Mouse (Mus musculus) intestine, postnatal 0 days (tissue): Measurements from ENCODE around the gene Rnf169. TPM values are rescaled to one million over a fixed set of nuclear protein-coding genes. Genes with fewer than 3 reads are reported as not detected.
A peak's percentile ranks its signal among the peaks of the same experiment; 100 is the strongest.

Experiments used
- ATAC-seq: fragments of 200-750 bp; cut with Nextera tagmentation; 2 replicates; pipeline ENCODE4 v1.8.0; 2017; ENCODE audit warnings: mild to moderate bottlenecking, moderate TSS enrichment, moderate library complexity
- H3K27ac ChIP-seq: fragments of 300-500 bp; sonication (generic); 2 replicates; pipeline ENCODE4 v1.5.1; 2014; ENCODE audit warnings: mild to moderate bottlenecking, low read depth, low read length, moderate library complexity
- H3K27me3 ChIP-seq: fragments of 300-500 bp; sonication (generic); replicated peaks from 2 replicates; pipeline ENCODE4 v1.6.1; 2014; ENCODE audit warnings: low read length, mixed read lengths; ENCODE audit not compliant: control insufficient read depth, insufficient read depth
- H3K36me3 ChIP-seq: fragments of 300-500 bp; sonication (generic); 2 replicates; pipeline ENCODE4 v1.6.1; 2014; ENCODE audit warnings: mild to moderate bottlenecking, moderate library complexity; ENCODE audit not compliant: control insufficient read depth, insufficient read depth
- H3K4me1 ChIP-seq: fragments of 300-500 bp; sonication (generic); replicated peaks from 2 replicates; pipeline ENCODE4 v1.6.1; 2014; ENCODE audit warnings: antibody characterized with exemption, low read length, mixed read lengths; ENCODE audit not compliant: control insufficient read depth, insufficient read depth
- H3K4me2 ChIP-seq: fragments of 300-500 bp; sonication (generic); replicated peaks from 2 replicates; pipeline ENCODE4 v1.6.1; 2014; ENCODE audit warnings: low read depth, mild to moderate bottlenecking, moderate library complexity
- H3K4me3 ChIP-seq: fragments of 300-500 bp; sonication (generic); 2 replicates; pipeline ENCODE4 v1.5.1; 2014; ENCODE audit warnings: low read depth, low read length
- H3K9ac ChIP-seq: fragments of 300-500 bp; sonication (generic); 2 replicates; pipeline ENCODE4 v1.6.1; 2014; ENCODE audit warnings: mild to moderate bottlenecking, low read depth, low read length
- H3K9me3 ChIP-seq: fragments of 300-500 bp; sonication (generic); 2 replicates; pipeline ENCODE4 v1.6.1; 2016; ENCODE audit warnings: mixed run types; ENCODE audit not compliant: control insufficient read depth
- CTCF ChIP-seq: sonication (generic); IDR thresholded peaks from 2 replicates; pipeline ENCODE4 v1.5.1; 2016; ENCODE audit warnings: low read depth, mild to moderate bottlenecking, control low read depth, antibody characterized with exemption, moderate library complexity
- WGBS: fragments of 180-500 bp; shearing (Covaris S2); extraction: QIAGEN DNeasy Blood & Tissue Kit; methylation state at CpG from one replicate; pipeline ENCODE4 v1.1.7; 2014; 5-methylcytosine and 5-hydroxymethylcytosine counted together
- polyA plus RNA-seq: library from polyadenylated mRNA; unstranded; fragments of >200 nt; fragmentation: Nextera tagmentation; extraction: Ambion mirVana; gene quantifications from 2 replicates; pipeline ENCODE4 v1.2.1, GENCODE M21; 2015

Gene Rnf169
- polyA plus RNA-seq, 1 experiment from 2014 or later: 1.9 TPM

DNA sequence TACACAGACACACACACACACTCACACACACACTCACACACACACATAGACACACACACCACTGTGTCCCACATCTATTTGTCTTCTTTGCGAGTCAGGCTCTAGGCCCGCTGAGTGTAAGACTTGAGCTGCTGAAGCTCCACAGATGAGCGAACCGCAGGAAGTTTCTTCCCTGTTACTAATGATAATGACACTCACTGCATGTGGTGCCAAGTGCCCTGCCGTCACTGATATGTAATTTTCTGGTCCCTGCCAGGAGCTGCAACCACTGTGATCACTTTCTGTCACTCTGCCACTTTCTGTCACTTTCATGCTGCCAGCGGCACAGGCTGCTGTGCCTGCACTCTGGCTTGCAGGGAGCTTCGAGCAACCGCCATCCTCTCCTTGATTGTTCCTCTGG, 31.8 kb upstream of the Rnf169 start:
- Histone ChIP-seq H3K4me3 (no peak overlapping the region), H3K36me3 (no peaks in the 10 kb centered on the region), H3K4me2 (no peak overlapping the region), H3K9ac (no peak overlapping the region), H3K27me3 (peaks cover 20% of the 10 kb centered on the region), H3K9me3 (no peaks in the 10 kb centered on the region), H3K27ac (no peak overlapping the region), H3K4me1 (0 out of 2 replicates have a peak, but pooled peaks cover 3% of the 10 kb centered on the region)
- no peak for ATAC-seq
- 67% methylated on average over 8 of the region's 8 CpGs for WGBS
- no peak for TF ChIP-seq CTCF

DNA sequence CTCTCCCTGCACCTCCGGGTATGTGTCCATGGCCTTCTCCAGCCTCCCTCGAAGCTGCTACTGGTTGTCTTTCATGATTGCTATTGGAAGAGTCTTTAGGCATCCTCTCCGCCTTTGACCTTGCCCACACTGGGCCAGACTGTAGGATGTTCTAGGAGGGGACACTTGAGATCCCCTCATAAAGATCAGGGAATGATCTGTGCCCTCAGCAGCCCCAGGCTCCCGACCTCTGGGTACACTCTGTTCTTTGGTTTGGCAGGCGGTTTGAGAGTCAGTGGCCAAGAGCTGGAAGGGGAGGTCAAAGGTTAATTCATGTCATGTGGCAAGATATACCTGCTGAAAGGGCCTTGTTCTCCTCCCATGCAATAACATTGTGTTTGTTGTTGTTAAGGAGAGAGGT, 30.5 kb upstream of the Rnf169 start:
- ATAC-seq: no peak; the same call in 1 of the 2 replicates
- 43% methylated on average over 5 of the region's 5 CpGs for WGBS
- Histone ChIP-seq H3K4me2 (0 out of 2 replicates have a peak overlapping the region, but pooled peaks have one; percentile 13), H3K4me1 (0 out of 2 replicates have a peak, but pooled peaks cover 3% of the 10 kb centered on the region), H3K36me3 (no peaks in the 10 kb centered on the region), H3K9me3 (no peaks in the 10 kb centered on the region), H3K9ac (no peak overlapping the region), H3K4me3 (no peak overlapping the region), H3K27ac (no peak overlapping the region), H3K27me3 (peaks cover 32% of the 10 kb centered on the region)
- TF ChIP-seq CTCF: no peak

DNA sequence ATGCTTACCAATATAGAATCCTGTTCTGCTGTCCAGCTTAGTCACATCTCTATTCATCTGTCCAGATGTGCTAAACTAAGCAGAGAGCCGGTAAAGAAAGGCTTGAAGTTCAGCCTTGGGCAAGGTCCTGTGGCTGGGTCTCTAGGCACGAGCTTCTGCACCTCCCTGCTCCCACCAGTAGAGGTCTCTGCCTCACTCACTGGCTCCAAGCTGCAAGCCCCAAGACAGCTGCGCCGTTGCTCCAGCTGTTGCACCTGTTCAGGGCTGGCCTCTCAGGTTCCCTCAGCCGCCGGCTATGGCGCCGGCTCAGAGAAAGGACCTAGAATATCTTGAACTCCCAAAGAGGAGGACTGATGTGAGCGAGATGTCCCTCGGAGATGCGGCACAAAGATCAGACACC, 29.4 kb upstream of the Rnf169 start:
- Histone ChIP-seq H3K4me1 (0 out of 2 replicates have a peak, but pooled peaks cover 6% of the 10 kb centered on the region), H3K27ac (no peak overlapping the region), H3K9ac (no peak overlapping the region), H3K4me2 (no peak overlapping the region), H3K36me3 (no peaks in the 10 kb centered on the region), H3K9me3 (no peaks in the 10 kb centered on the region), H3K27me3 (peaks cover 43% of the 10 kb centered on the region), H3K4me3 (no peak overlapping the region)
- ATAC-seq: peak; percentile 63; the same call in 1 of the 2 replicates
- 10% methylated on average over 11 of the region's 11 CpGs for WGBS
- peak; percentile 91 for TF ChIP-seq CTCF

DNA sequence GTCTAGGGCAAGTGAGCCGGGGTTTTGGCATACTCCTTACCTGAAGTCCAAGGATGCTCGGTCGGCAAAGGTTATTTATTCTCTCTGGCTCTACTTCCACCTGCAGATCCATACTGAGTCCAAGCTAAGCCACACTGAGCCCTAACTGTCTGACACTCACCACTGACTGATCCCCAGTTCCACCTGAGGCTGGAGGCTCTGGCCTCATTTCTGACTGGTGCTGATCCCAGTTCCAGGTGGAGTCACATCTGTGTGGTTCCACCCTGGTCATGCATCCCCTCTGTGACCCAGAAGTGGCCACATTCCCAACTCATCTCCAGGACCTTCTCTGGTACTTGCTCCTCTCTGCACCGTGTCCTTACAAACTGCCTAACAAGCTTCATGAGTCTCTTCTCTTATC, 28.5 kb upstream of the Rnf169 start:
- peaks cover 51% of the 10 kb centered on the region for H3K27me3 ChIP-seq
- no peak for TF ChIP-seq CTCF
- H3K4me1 ChIP-seq: 0 out of 2 replicates have a peak, but pooled peaks cover 6% of the 10 kb centered on the region
- ATAC-seq: no peak
- 86% methylated on average over 4 of the region's 4 CpGs for WGBS
- no peak overlapping the region for H3K27ac ChIP-seq
- H3K4me2 ChIP-seq: no peak overlapping the region
- no peaks in the 10 kb centered on the region for H3K36me3 ChIP-seq
- H3K9me3 ChIP-seq: no peaks in the 10 kb centered on the region
- H3K4me3 ChIP-seq: no peak overlapping the region
- no peak overlapping the region for H3K9ac ChIP-seq

DNA sequence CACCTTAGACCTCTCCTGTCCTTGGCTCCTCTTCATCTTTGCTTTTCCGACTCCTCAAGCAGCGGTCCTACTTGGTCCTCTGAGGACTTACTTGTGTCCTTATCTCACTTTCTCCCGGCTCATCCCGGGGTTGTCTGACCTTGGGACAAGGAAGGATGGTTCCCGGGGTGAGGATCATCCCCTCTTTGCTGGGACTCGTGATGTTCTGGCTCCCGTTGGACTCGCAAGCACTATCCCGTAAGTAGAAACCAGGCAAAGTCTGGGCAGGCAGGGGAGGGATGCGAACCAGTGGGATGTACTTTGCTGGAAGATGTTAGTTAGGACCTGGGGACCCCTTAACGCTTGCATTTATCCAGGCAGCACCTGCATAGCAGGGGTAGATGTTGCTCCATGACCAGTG, 26.2 kb upstream of the Rnf169 start:
- Histone ChIP-seq H3K27ac (no peak overlapping the region), H3K4me3 (0 out of 2 replicates have a peak overlapping the region, but pooled peaks have one; percentile 41), H3K36me3 (no peaks in the 10 kb centered on the region), H3K9me3 (no peaks in the 10 kb centered on the region), H3K27me3 (peaks cover 52% of the 10 kb centered on the region), H3K4me1 (0 out of 2 replicates have a peak, but pooled peaks cover 6% of the 10 kb centered on the region), H3K9ac (no peak overlapping the region), H3K4me2 (peak overlapping the region; percentile 75; the same call in 1 of the 2 replicates)
- 6% methylated on average over 11 of the region's 11 CpGs for WGBS
- TF ChIP-seq CTCF: no peak
- ATAC-seq: no peak

DNA sequence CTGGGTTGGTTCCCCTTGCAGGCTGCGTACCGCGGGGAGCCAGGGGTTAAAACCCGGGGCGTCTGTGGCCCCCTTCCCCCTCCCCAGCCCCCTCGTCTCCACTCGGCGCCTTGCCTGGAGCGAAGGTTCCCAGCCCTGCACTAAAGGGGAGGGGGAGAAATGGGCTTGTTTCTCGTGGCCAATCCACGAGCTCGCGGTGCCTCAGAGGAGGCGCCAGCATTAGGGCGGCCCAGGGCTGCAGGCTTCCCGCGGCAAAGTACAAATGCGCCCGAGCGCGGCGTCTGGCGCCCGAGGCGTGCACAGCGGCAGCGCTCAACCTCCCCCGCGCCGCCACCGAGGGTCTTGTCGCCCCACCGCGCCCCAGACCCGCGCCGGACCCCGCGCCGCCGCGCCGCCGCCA, 25.5 kb upstream of the Rnf169 start, which contains the start of gene Chrdl2:
Gene Chrdl2 (plus strand): TSS at position 383 of the 400 bp plus-strand sequence.
- Histone ChIP-seq H3K27ac (no peak within 1 kb of the TSS), H3K4me1 (0 out of 2 replicates have a peak, but pooled peaks cover 6% of the 10 kb centered on the region), H3K9me3 (no peaks in the 10 kb centered on the region), H3K9ac (no peak within 1 kb of the TSS), H3K4me2 (peak within 1 kb of the TSS; percentile 75), H3K4me3 (peak within 1 kb of the TSS; percentile 41), H3K36me3 (no peaks in the 10 kb centered on the region), H3K27me3 (peaks cover 52% of the 10 kb centered on the region)
- ATAC-seq: 0 out of 2 replicates have a peak, but pooled peaks have one; percentile 35
- TF ChIP-seq CTCF: no peak
- under 1% methylated on average over 35 of the region's 44 CpGs for WGBS
